Mouse (Mus musculus): ENCODE measurements at regions not wholly inside any gene's neighbourhood (a gene's known extent, or its start where the extent isn't known, plus 50 kb on each side); places are given as distances from the start of the nearest gene placed in this dataset.

DNA sequence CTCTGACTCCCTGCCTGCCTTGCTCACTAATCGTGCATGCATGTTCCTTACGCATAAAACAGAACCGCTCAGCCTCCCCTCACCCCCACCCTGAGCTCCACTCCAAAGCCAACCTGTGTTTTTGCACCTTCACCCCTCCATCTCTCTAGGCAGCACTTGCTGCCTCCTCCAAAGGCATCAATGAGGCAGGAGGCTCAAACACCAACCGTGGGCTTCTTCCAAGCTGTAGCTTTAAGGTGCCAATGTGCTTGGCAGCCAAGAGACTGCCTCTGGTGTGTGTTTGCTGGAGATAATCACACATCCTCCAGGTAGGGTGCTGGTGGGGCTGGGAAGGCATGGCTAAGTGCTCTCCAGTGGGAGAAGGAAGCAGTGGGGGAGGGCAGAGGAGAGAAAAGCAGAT is 193.3 kb downstream of the Rplp1 start:
- no peak for TF ChIP-seq POLR2A (IDR thresholded peaks at IDR 0.05; ENCODE audit: low read depth, low read length)
- no peak for TF ChIP-seq CTCF (conservative IDR thresholded peaks at IDR 0.05; ENCODE audit: insufficient read depth, insufficient read length, low read depth, low read length)
